Mouse (Mus musculus) MN1 (cell line): ENCODE measurements around the gene Hsd11b1.

Experiments used
- DNase-seq: peaks from one replicate; pipeline ENCODE4 v3.0.0-alpha.2; 2016; ENCODE audit warnings: low spot score

Hsd11b1 gene

GRCm38 (mm10) chr1:193201383-193201778, 62.5 kb downstream of the Hsd11b1 start, which contains the start of gene Traf3ip3:
TSS of gene Traf3ip3 (minus strand) at chr1:193201703.
- DNase-seq: no peak

- DNase-seq: no peak
Observed at GRCm38 (mm10) chr1:193200640-193201382, 63.1 kb downstream of the Hsd11b1 start.

GRCm38 (mm10) chr1:193198312-193198711, 65.6 kb downstream of the Hsd11b1 start:
- peak; percentile 51 for DNase-seq

- DNase-seq: no peak
Observed at GRCm38 (mm10) chr1:193197494-193198205, 66.2 kb downstream of the Hsd11b1 start.

- peak; percentile 79 for DNase-seq
Observed at GRCm38 (mm10) chr1:193195169-193195810, 68.6 kb downstream of the Hsd11b1 start.

- no peak for DNase-seq
Observed at GRCm38 (mm10) chr1:193194416-193195140, 69.3 kb downstream of the Hsd11b1 start.

GRCm38 (mm10) chr1:193191675-193192283, 72.1 kb downstream of the Hsd11b1 start:
- no peak for DNase-seq

- DNase-seq: no peak
Observed at GRCm38 (mm10) chr1:193189771-193190170, 74.1 kb downstream of the Hsd11b1 start.

GRCm38 (mm10) chr1:193189151-193189621, 74.7 kb downstream of the Hsd11b1 start:
- peak; percentile 84 for DNase-seq

- DNase-seq: no peak
Observed at GRCm38 (mm10) chr1:193188257-193188656, 75.6 kb downstream of the Hsd11b1 start.

GRCm38 (mm10) chr1:193181104-193181503, 82.8 kb downstream of the Hsd11b1 start:
- no peak for DNase-seq

GRCm38 (mm10) chr1:193174143-193174733, 89.6 kb downstream of the Hsd11b1 start:
- DNase-seq: no peak

- DNase-seq: no peak
Observed at GRCm38 (mm10) chr1:193173810-193174129, 90.1 kb downstream of the Hsd11b1 start.

GRCm38 (mm10) chr1:193172991-193173809, 90.7 kb downstream of the Hsd11b1 start:
- DNase-seq: peak; percentile 99
